Mouse (Mus musculus) G1E (cell line): ENCODE measurements around the gene Ncapg. TPM values are rescaled to one million over a fixed set of nuclear protein-coding genes. Genes with fewer than 3 reads are reported as not detected.

Experiments used
- ATAC-seq: 2 replicates; pipeline ENCODE4 v1.8.0; 2016; ENCODE audit warnings: mild to moderate bottlenecking; ENCODE audit not compliant: insufficient number of reproducible peaks, poor library complexity, low FRiP score, severe bottlenecking; ENCODE audit errors: extremely low read depth
- DNase-seq: peaks from one replicate; pipeline ENCODE4 v3.0.0; 2012; ENCODE audit warnings: low spot score
- H3K27me3 ChIP-seq: 2 replicates; pipeline ENCODE4 v1.6.1; 2012; ENCODE audit warnings: mild to moderate bottlenecking, low read length, inconsistent platforms; ENCODE audit not compliant: insufficient read depth
- H3K36me3 ChIP-seq: replicated peaks from 2 replicates; pipeline ENCODE3; 2012; ENCODE audit warnings: mild to moderate bottlenecking, inconsistent platforms
- H3K4me1 ChIP-seq: 2 replicates; pipeline ENCODE4 v1.6.1; 2012; ENCODE audit warnings: low read depth, low read length, inconsistent platforms, mixed read lengths; ENCODE audit not compliant: insufficient read depth
- H3K4me3 ChIP-seq: 2 replicates; pipeline ENCODE4 v1.5.1; 2012; ENCODE audit warnings: low read depth, mild to moderate bottlenecking, inconsistent platforms, low read length, moderate library complexity, mixed read lengths
- H3K9me3 ChIP-seq: replicated peaks from 2 replicates; pipeline ENCODE4 v1.6.1; 2012; ENCODE audit warnings: inconsistent platforms
- CTCF ChIP-seq: IDR thresholded peaks from 2 replicates; pipeline ENCODE4 v1.5.1; 2012; ENCODE audit warnings: low read depth, low read length, inconsistent platforms, mixed read lengths
- GATA1 ChIP-seq: IDR thresholded peaks from 2 replicates; pipeline ENCODE4 v1.6.1; 2012; ENCODE audit warnings: borderline replicate concordance, low read length, inconsistent platforms, mixed read lengths
- GATA2 ChIP-seq: IDR thresholded peaks from 2 replicates; pipeline ENCODE4 v1.6.1; 2012; ENCODE audit warnings: low read depth, low read length, inconsistent platforms, borderline replicate concordance
- POLR2AphosphoS5 ChIP-seq: IDR thresholded peaks from 2 replicates; pipeline ENCODE4 v1.6.1; 2012; ENCODE audit warnings: low read depth, low read length, inconsistent platforms; ENCODE audit not compliant: insufficient replicate concordance
- TAL1 ChIP-seq: conservative IDR thresholded peaks from 2 replicates; pipeline ENCODE4 v1.6.1; 2012; ENCODE audit warnings: low read depth, low read length, inconsistent platforms, mixed read lengths
- polyA plus RNA-seq: library from polyadenylated mRNA; stranded (reverse); fragments of >175 nt; gene quantifications from 2 replicates; pipeline ENCODE4 v1.2.3, GENCODE M21; 2012
- total RNA-seq, 2 experiments: library from RNA; stranded (forward) in 1 of 2; stranded (reverse) in 1 of 2; fragments of 200-1000 nt in 1 of 2; fragments of >200 nt in 1 of 2; fragmentation: Nextera tagmentation in 1 of 2; gene quantifications; 2 replicates each; pipeline ENCODE4 v1.2.3; 2014 to 2017

The Ncapg gene
- total and polyA plus RNA-seq, 3 experiments = 9.2 to 157 (median 155) TPM

DNA sequence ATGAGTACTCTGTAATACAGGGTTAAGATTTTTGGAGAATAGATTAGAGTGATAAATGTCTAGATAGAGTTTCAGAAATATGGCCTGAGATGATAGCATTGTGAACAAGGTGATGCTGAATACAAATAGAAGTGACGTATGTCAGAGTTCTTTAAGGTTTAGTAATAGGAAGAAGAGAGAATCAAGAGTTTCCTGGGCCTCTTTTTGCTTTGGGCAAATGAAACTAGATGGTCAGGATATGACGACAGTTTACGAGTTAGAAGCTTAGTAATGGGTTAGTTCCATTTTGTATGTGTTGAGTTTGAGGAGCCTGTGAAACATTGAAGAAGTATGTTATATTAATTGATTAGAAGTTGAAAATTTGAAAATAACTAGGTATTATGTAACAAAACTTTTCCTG, 16.5 kb downstream of the Ncapg start:
- DNase-seq (no peak), ATAC-seq (no peak)
- TF ChIP-seq POLR2AphosphoS5 (no peak), GATA2 (no peak), CTCF (no peak), TAL1 (no peak), GATA1 (no peak)
- Histone ChIP-seq H3K27me3 (no peaks in the 10 kb centered on the region), H3K9me3 (no peaks in the 10 kb centered on the region), H3K36me3 (peaks cover 54% of the 10 kb centered on the region), H3K4me3 (no peak overlapping the region), H3K4me1 (peaks cover 9% of the 10 kb centered on the region; the same call in 1 of the 2 replicates)

DNA sequence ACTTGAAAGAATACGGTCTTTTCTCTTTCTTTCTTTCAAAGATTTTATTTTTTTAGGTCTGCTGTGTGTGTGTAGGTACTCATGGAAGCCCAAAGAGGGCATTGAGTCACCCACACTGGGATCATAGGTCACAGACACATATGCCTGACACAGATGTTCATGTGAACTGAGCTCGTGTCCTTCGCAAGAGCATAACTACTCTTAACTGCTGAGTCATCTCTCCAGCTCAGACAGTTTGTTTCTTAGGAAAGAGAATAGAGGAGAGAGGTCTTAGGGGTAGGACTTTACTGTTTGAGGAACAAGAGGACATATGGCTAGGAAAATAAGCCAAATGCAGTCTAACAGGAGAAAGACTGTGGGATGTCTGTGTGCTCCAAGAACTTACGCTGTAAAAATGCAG, 19.4 kb downstream of the Ncapg start:
- no peaks in the 10 kb centered on the region for H3K27me3 ChIP-seq
- ATAC-seq = peak; percentile 49
- no peak for DNase-seq
- TF ChIP-seq POLR2AphosphoS5 = no peak
- no peak for TF ChIP-seq GATA2
- TF ChIP-seq TAL1 = no peak
- TF ChIP-seq GATA1 = no peak
- TF ChIP-seq CTCF = no peak
- H3K4me1 ChIP-seq = peaks cover 7% of the 10 kb centered on the region; the same call in 1 of the 2 replicates
- H3K36me3 ChIP-seq = peaks cover 52% of the 10 kb centered on the region
- no peaks in the 10 kb centered on the region for H3K9me3 ChIP-seq
- H3K4me3 ChIP-seq = no peak overlapping the region

DNA sequence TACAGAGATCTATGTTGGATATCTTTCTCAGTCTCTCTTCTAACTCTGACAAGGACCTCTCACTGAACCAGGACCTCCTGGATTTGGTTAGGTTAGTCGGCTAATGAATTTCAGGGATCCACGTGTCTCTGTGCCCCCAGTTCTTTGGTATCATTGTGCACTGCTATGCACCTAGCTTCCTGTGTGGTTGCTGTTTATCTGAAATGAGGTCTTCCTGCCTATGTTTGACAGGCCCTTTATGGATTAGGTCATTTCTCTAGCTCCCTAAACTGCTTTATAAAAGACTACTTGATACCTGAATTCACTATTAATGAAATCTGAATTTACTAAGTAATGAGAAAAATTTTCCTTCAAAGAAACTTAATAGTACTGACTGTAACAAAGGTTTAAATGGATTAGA, 21.1 kb downstream of the Ncapg start:
- no peaks in the 10 kb centered on the region for H3K9me3 ChIP-seq
- DNase-seq = no peak
- TF ChIP-seq GATA2 (no peak), CTCF (no peak)
- ATAC-seq = no peak
- no peak overlapping the region for H3K4me3 ChIP-seq
- H3K27me3 ChIP-seq = no peaks in the 10 kb centered on the region
- peaks cover 49% of the 10 kb centered on the region for H3K36me3 ChIP-seq
- H3K4me1 ChIP-seq = peaks cover 7% of the 10 kb centered on the region; the same call in 1 of the 2 replicates

DNA sequence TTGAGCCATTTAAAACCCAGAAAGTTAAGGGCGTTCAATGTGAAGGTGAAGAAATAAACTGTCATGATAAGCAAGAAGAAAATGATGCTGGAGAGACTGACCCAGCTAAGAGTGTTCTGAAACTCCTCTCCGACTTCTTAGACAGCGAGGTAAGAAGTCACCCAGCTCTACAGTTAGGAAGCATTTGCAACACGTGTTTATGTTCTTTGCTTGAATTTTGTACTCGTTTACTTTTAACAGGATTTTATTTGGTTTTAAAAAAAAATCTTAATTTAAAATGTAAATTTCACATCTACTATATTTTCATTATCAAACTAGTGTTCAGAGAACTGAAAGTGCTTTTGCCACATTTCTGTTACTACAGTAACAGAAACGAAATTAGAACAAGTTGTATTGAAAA, 22.0 kb downstream of the Ncapg start:
- no peak for TF ChIP-seq GATA2
- no peak for TF ChIP-seq POLR2AphosphoS5
- TF ChIP-seq TAL1 = no peak
- no peak for TF ChIP-seq CTCF
- no peak for TF ChIP-seq GATA1
- Histone ChIP-seq H3K36me3 (peaks cover 50% of the 10 kb centered on the region), H3K4me3 (no peak overlapping the region), H3K9me3 (no peaks in the 10 kb centered on the region), H3K4me1 (peaks cover 7% of the 10 kb centered on the region; the same call in 1 of the 2 replicates), H3K27me3 (no peaks in the 10 kb centered on the region)
- ATAC-seq (no peak), DNase-seq (no peak)

DNA sequence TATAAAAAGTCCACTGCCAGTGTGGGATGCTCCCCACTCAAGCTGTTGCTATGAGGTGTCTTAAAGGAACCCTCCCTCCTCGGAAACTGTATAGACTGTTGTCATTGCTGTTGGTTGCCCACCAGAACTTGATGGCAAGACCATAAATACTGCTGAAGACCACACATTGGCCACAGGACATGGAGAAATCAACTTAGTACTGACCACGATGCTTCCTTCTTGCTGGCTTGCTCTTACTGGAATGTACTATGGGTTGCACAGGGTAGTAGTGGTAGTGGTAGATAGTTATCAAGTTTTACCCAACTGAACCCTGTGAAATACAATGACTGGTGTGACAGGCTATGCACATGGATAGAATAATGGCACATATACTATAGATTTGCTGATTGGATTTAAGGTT, 37.1 kb downstream of the Ncapg start:
- ATAC-seq (no peak), DNase-seq (no peak)
- Histone ChIP-seq H3K36me3 (peaks cover 69% of the 10 kb centered on the region), H3K4me3 (no peak overlapping the region), H3K4me1 (peaks cover 2% of the 10 kb centered on the region; the same call in 1 of the 2 replicates), H3K9me3 (no peaks in the 10 kb centered on the region), H3K27me3 (no peaks in the 10 kb centered on the region)
- TF ChIP-seq CTCF (no peak), GATA2 (no peak), TAL1 (no peak), GATA1 (no peak), POLR2AphosphoS5 (no peak)

DNA sequence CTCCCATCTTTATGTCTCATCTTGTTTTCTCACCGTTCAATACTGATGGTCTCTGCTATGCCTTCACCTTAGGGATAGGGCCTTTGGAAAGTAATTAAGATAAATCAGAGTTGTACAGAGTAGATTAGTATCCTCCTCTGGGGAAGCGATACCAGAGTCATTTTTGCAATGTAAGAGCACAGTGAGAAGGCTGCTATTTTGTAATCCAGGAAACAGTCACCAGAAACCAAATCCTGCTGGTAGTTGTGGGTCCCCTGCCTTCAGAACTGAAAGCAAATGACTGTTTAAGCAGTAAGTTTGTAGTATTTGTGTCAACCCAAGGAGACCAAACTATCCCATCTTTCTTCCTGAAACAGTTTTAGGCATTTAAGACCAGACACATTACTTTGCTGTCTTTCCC, 39.9 kb downstream of the Ncapg start:
- DNase-seq (no peak), ATAC-seq (no peak)
- no peak for TF ChIP-seq GATA2
- no peak for TF ChIP-seq TAL1
- TF ChIP-seq CTCF = no peak
- TF ChIP-seq GATA1 = no peak
- no peak for TF ChIP-seq POLR2AphosphoS5
- Histone ChIP-seq H3K4me3 (no peak overlapping the region), H3K4me1 (peaks cover 2% of the 10 kb centered on the region; the same call in 1 of the 2 replicates), H3K36me3 (peaks cover 56% of the 10 kb centered on the region), H3K9me3 (no peaks in the 10 kb centered on the region), H3K27me3 (no peaks in the 10 kb centered on the region)
